ENCODE assay signal across 8 mouse cellular contexts in the genomic region with DNA sequence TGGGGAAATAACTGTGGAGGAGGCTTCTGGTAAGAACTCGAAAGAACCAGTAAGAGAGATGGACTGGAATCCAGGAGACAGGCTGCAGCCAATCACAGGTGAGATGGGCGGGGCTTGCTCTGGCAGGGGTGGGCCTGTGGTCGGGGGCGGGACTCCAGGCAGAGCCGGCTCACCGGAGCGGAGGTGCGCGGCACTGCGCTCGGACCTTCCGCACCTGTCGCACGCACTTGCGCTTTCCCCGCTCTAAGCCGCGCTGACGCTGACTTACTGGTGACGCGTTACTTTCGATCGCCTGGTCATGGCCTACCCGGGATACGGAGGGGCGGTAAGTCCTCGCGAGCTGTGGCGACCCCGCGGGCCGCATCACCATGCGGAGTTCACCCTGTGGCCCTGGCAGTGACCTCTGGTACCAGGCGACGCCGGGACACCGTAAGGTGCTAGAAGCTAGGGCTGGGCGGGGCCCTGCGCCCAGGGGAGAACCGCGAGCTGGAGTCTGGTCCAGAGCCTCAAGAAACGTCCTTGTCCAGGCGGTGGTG. TPM values are rescaled to one million over a fixed set of nuclear protein-coding genes. Genes with fewer than 3 reads are reported as not detected.
DNase-seq lines count a peak whose midpoint lies in the region; ATAC-seq lines count a peak whose summit lies in the region.

Gca (plus strand) TSS at position 151 of the 536 bp plus-strand sequence.

- H3K27ac ChIP-seq in intestine, embryonic 15.5 days, result peak within 1 kb of the TSS; percentile 58; the same call in 1 of the 2 replicates

- H3K9me3 ChIP-seq in intestine, embryonic 15.5 days, result no peaks in the 10 kb centered on the region

- peak within 1 kb of the TSS; percentile 59 for H3K4me3 ChIP-seq in intestine, embryonic 15.5 days (replicated peaks)

- intact Hi-C loops in gastrocnemius, postnatal 36 days (cut with DNase I), result no loop called here
- intact Hi-C loops in left cerebral cortex, postnatal 14 days (cut with DNase I), result no loop called here

- under 1% methylated on average over 43 of the region's 43 CpGs for whole genome bisulfite sequencing in intestine, embryonic 15.5 days

- H3K9ac ChIP-seq in intestine, embryonic 15.5 days, result peak within 1 kb of the TSS; percentile 56

- peak within 1 kb of the TSS; percentile 93 for H3K4me2 ChIP-seq in intestine, embryonic 15.5 days (replicated peaks)

- H3K36me3 ChIP-seq in intestine, embryonic 15.5 days, result no peaks in the 10 kb centered on the region

- ATAC-seq in intestine, embryonic 15.5 days, result peak; percentile 100
- ATAC-seq in megakaryocyte-erythroid progenitor cell, adult 5-6 weeks (replicated peaks; ENCODE audit: low FRiP score, low TSS enrichment, poor library complexity, severe bottlenecking), result peak; percentile 99

- H3K27me3 ChIP-seq in intestine, embryonic 15.5 days (replicated peaks), result no peaks in the 10 kb centered on the region

- no peaks in the 10 kb centered on the region for H3K4me1 ChIP-seq in intestine, embryonic 15.5 days (replicated peaks)

- DNase-seq in adrenal gland, adult 18-20 months (ENCODE audit: low spot score in 2 of 2), result peak; percentile 58 to 64
- DNase-seq in embryo, embryonic 11.5 days (ENCODE audit: low read depth, low spot score), result peak; percentile 56
- peak; percentile 35 to 70 for DNase-seq in gastrocnemius, postnatal 36 days
- DNase-seq in left cerebral cortex, postnatal 14 days (ENCODE audit: low spot score in 2 of 2), result peak; percentile 82 to 87
- peak; percentile 77 to 81 for DNase-seq in right cerebral cortex, postnatal 36 days (ENCODE audit: low spot score in 2 of 2)
- peak; percentile 64 to 71 for DNase-seq in urinary bladder, postnatal 4 days (ENCODE audit: low spot score in 2 of 2)

RNA-seq across cellular contexts. Expression of gene Gca, which starts in this region (rescaled TPM):
- total RNA-seq in adrenal gland, adult 18-20 months (2021), result 1 to 10 TPM; 1.7 to 3.3 TPM
- total RNA-seq in gastrocnemius, postnatal 36 days (2021), result 1 to 10 TPM; 2.4 to 3.4 TPM
- 8.8 and 9.4 TPM in 2 replicates for polyA plus RNA-seq in intestine, embryonic 15.5 days (2015; fragmentation: Nextera tagmentation; extraction: Ambion mirVana)
- total RNA-seq in left cerebral cortex, postnatal 14 days (2021), result 10 to 100 TPM; 12.0 to 15.3 TPM
- total RNA-seq in megakaryocyte-erythroid progenitor cell, adult 5-6 weeks (2014; fragmentation: Nextera tagmentation), result 1.2 and 1.4 TPM in 2 replicates
- 1.6 and 1.9 TPM in 2 replicates for total RNA-seq in megakaryocyte-erythroid progenitor cell, adult 5-6 weeks (2017)

Comparison
In these comparisons a context has a peak if more than half of its experiments do, and no peak if none do; other contexts are left out.
1. Peak in every context shown above with its lines: DNase-seq, ATAC-seq, H3K4me3 ChIP-seq and H3K27ac ChIP-seq.